Mouse (Mus musculus): ENCODE measurements around the gene Masp2. TPM values are rescaled to one million over a fixed set of nuclear protein-coding genes. Genes with fewer than 3 reads are reported as not detected.

Gene Masp2
- polyA plus RNA-seq, 1 experiment from 2014 or later: not detected

- Histone ChIP-seq H3K4me1 (peaks cover 27% of the 10 kb centered on the region), H3K9me3 (no peaks in the 10 kb centered on the region), H3K27me3 (replicated peaks; ENCODE audit: low read depth, poor library complexity, severe bottlenecking) (no peaks in the 10 kb centered on the region), H3K4me3 (no peak overlapping the region), H3K36me3 (replicated peaks) (peaks cover 14% of the 10 kb centered on the region), H3K27ac (replicated peaks) (no peak overlapping the region)
- WGBS: 84% methylated on average over 9 of the region's 9 CpGs
- DNase-seq (ENCODE audit: low spot score): no peak
Measured at GRCm38 (mm10) chr4:148588793-148589192, 13.6 kb upstream of the Masp2 start.

DNA sequence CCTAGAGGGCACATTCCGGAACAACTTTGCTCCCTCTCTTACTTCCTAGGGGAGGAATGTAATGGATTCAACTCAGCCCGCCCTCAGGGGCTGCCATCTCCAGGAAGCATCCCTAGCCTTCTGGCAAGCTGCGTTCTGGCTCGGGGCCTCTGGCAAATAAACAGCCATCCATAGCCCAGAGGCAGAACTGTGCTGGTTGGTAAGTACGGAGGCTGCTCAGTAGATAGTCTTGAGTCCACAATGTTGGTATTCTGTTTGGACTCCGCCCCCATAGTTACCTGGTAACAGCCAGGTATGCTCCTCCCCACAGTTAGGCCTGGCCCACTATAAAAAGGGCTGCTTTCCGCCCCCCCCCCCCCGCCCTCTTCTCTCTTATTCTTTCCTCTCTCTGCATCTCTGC, 12.8 kb upstream of the Masp2 start:
- no peak for DNase-seq (ENCODE audit: low spot score)
- Histone ChIP-seq H3K27ac (replicated peaks) (no peak overlapping the region), H3K9me3 (no peaks in the 10 kb centered on the region), H3K4me1 (peaks cover 27% of the 10 kb centered on the region), H3K36me3 (replicated peaks) (peaks cover 22% of the 10 kb centered on the region), H3K27me3 (replicated peaks; ENCODE audit: low read depth, poor library complexity, severe bottlenecking) (no peaks in the 10 kb centered on the region), H3K4me3 (no peak overlapping the region)
- 49% methylated on average over 7 of the region's 8 CpGs for WGBS

GRCm38 (mm10) chr4:148590421-148591170, 11.8 kb upstream of the Masp2 start:
- 9% methylated on average over 18 of the region's 18 CpGs for WGBS
- Histone ChIP-seq H3K27ac (replicated peaks) (peak overlapping the region; percentile 89), H3K4me1 (peaks cover 27% of the 10 kb centered on the region), H3K4me3 (peak overlapping the region; percentile 80), H3K27me3 (replicated peaks; ENCODE audit: low read depth, poor library complexity, severe bottlenecking) (no peaks in the 10 kb centered on the region), H3K9me3 (no peaks in the 10 kb centered on the region), H3K36me3 (replicated peaks) (peaks cover 32% of the 10 kb centered on the region)
- DNase-seq (ENCODE audit: low spot score): peak; percentile 43

- peaks cover 27% of the 10 kb centered on the region for H3K4me1 ChIP-seq
- H3K27me3 ChIP-seq (replicated peaks; ENCODE audit: low read depth, poor library complexity, severe bottlenecking): no peaks in the 10 kb centered on the region
- H3K9me3 ChIP-seq: no peaks in the 10 kb centered on the region
- H3K27ac ChIP-seq (replicated peaks): peak within 1 kb of the TSS; percentile 89
- H3K36me3 ChIP-seq (replicated peaks): peaks cover 38% of the 10 kb centered on the region
- peak within 1 kb of the TSS; percentile 80 for H3K4me3 ChIP-seq
- peak; percentile 99 for DNase-seq (ENCODE audit: low spot score)
- WGBS: under 1% methylated on average over 50 of the region's 50 CpGs
Measured at GRCm38 (mm10) chr4:148591171-148591630, 11.2 kb upstream of the Masp2 start, which contains the start of gene Srm. Gene Srm, plus strand, starts transcription at chr4:148591503.

DNA sequence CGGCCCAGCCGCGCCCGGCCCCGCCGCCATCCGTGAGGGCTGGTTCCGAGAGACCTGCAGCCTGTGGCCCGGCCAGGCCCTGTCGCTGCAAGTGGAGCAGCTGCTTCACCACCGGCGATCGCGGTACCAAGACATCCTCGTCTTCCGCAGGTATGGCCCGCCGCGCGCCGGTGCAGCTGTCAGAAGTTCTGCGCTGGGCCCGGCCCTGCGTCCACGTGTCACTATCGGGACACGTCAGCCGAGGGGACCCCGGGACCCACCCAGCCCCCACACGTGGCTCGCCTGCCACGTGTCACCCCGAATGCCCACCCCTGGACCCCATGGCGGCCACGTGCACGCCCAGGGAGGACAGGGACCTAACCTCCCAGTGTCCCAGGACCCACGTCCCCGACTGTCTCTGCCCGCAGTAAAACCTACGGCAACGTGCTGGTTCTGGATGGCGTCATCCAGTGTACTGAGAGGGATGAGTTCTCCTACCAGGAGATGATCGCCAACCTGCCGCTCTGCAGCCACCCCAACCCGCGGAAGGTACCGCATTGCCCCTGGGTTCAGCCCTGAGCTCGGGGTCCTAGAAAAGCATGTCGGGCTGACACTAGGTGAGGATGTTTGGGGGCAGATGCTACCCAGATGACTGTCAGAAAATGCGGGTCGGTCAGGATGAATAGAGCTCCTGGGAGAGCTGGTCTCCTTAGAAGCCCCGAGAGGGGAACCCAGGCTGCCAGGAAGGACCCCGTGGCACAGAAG, 10.5 kb upstream of the Masp2 start:
- Histone ChIP-seq H3K4me1 (peaks cover 27% of the 10 kb centered on the region), H3K27ac (replicated peaks) (peak overlapping the region; percentile 89)

DNA sequence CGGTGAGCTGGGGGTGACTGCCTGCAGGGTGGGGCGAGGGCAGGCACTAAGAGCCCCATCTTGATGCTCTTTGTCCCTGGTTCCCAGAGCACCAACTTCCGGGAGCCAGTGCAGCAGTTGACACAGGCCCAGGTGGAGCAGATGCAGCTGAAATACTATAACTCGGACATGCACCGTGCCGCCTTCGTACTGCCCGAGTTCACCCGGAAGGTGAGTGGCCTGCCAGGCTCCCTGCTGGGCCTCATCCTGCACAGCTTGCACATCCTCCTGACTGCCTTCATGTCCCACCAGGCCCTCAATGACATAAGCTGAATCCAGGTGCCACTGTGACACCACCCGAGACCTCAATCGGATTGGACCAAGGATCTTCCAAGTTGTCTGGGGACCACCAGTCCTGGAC, 8.4 kb upstream of the Masp2 start:
- H3K4me3 ChIP-seq: no peak overlapping the region
- peaks cover 27% of the 10 kb centered on the region for H3K4me1 ChIP-seq
- peaks cover 66% of the 10 kb centered on the region for H3K36me3 ChIP-seq (replicated peaks)
- no peak for DNase-seq (ENCODE audit: low spot score)
- peaks cover 5% of the 10 kb centered on the region; the same call in 1 of the 2 replicates for H3K9me3 ChIP-seq
- H3K27ac ChIP-seq (replicated peaks): no peak overlapping the region
- H3K27me3 ChIP-seq (replicated peaks; ENCODE audit: low read depth, poor library complexity, severe bottlenecking): no peaks in the 10 kb centered on the region
- WGBS: 95% methylated on average over 11 of the region's 11 CpGs

More for the DNA sequence above, 10.5 kb upstream of the Masp2 start:
- Histone ChIP-seq H3K36me3 (replicated peaks) (peaks cover 44% of the 10 kb centered on the region), H3K9me3 (no peaks in the 10 kb centered on the region), H3K27me3 (replicated peaks; ENCODE audit: low read depth, poor library complexity, severe bottlenecking) (no peaks in the 10 kb centered on the region), H3K4me3 (peak overlapping the region; percentile 80)
- DNase-seq (ENCODE audit: low spot score): no peak
- WGBS: under 1% methylated on average over 53 of the region's 53 CpGs

- H3K27me3 ChIP-seq (replicated peaks; ENCODE audit: low read depth, poor library complexity, severe bottlenecking): no peaks in the 10 kb centered on the region
- H3K4me1 ChIP-seq: peaks cover 18% of the 10 kb centered on the region
- H3K27ac ChIP-seq (replicated peaks): no peak overlapping the region
- H3K36me3 ChIP-seq (replicated peaks): peaks cover 84% of the 10 kb centered on the region
- WGBS: 89% methylated on average over 6 of the region's 6 CpGs
- H3K9me3 ChIP-seq: peaks cover 6% of the 10 kb centered on the region; the same call in 1 of the 2 replicates
- H3K4me3 ChIP-seq: no peak overlapping the region
- DNase-seq (ENCODE audit: low spot score): no peak
Measured at GRCm38 (mm10) chr4:148595916-148596315, 6.4 kb upstream of the Masp2 start.

GRCm38 (mm10) chr4:148596731-148597130, 5.6 kb upstream of the Masp2 start:
- Histone ChIP-seq H3K27ac (replicated peaks) (no peak overlapping the region), H3K27me3 (replicated peaks; ENCODE audit: low read depth, poor library complexity, severe bottlenecking) (no peaks in the 10 kb centered on the region), H3K36me3 (replicated peaks) (peaks cover 86% of the 10 kb centered on the region), H3K4me1 (peaks cover 18% of the 10 kb centered on the region), H3K9me3 (peaks cover 6% of the 10 kb centered on the region; the same call in 1 of the 2 replicates), H3K4me3 (no peak overlapping the region)
- no peak for DNase-seq (ENCODE audit: low spot score)
- WGBS: 94% methylated on average over 3 of the region's 3 CpGs

DNA sequence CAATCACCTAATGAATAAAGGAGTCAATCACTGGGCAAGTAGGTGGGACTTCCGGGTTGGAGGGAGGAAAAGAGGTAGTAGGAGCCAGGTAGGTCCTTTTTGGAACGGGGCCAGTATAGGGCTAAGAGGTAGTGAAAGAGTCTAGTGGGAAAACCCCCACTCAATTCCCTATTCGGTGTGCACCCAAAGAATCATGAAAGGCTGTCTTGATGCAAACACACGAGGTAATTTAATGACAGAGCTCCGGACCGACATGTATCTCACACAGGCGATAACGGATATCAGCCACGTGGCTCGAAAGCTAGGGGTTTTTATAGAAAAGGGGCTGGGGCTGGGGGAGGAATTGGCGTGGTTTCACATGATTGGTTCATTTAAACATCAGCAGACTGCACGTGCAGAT, 3.5 kb upstream of the Masp2 start:
- DNase-seq (ENCODE audit: low spot score): no peak
- H3K27me3 ChIP-seq (replicated peaks; ENCODE audit: low read depth, poor library complexity, severe bottlenecking): no peaks in the 10 kb centered on the region
- no peak overlapping the region for H3K4me3 ChIP-seq
- no peak overlapping the region for H3K27ac ChIP-seq (replicated peaks)
- 95% methylated on average over 12 of the region's 12 CpGs for WGBS
- H3K9me3 ChIP-seq: peaks cover 6% of the 10 kb centered on the region; the same call in 1 of the 2 replicates
- peaks cover 5% of the 10 kb centered on the region for H3K4me1 ChIP-seq
- peaks cover 71% of the 10 kb centered on the region for H3K36me3 ChIP-seq (replicated peaks)

GRCm38 (mm10) chr4:148600316-148600715, 2.0 kb upstream of the Masp2 start:
- H3K36me3 ChIP-seq (replicated peaks): peaks cover 56% of the 10 kb centered on the region
- no peak overlapping the region for H3K4me3 ChIP-seq
- H3K27ac ChIP-seq (replicated peaks): no peak overlapping the region
- 93% methylated on average over 4 of the region's 4 CpGs for WGBS
- peaks cover 6% of the 10 kb centered on the region; the same call in 1 of the 2 replicates for H3K9me3 ChIP-seq
- no peaks in the 10 kb centered on the region for H3K27me3 ChIP-seq (replicated peaks; ENCODE audit: low read depth, poor library complexity, severe bottlenecking)
- H3K4me1 ChIP-seq: peaks cover 8% of the 10 kb centered on the region
- DNase-seq (ENCODE audit: low spot score): no peak

DNA sequence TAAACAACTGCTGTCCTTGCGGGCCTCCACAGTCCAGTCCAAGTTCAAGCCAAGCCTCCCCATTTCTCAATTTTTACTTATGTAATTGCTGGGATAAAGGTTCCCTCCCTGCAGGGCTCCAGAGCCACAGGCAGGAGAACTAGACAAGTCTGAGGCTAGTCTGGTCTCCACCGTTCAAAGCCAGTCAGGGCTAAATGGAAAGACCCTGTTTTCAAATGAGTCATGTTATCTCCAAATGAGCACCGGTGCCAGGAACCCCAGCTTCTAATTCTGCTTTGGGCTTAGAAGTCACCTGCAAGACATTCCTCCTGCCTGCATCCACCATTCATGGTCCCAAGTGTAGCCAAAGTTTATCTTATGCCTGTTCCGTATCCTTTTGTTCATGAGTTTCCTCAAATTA, 483 bp upstream of the Masp2 start:
- peaks cover 6% of the 10 kb centered on the region; the same call in 1 of the 2 replicates for H3K9me3 ChIP-seq
- DNase-seq (ENCODE audit: low spot score): no peak
- peaks cover 8% of the 10 kb centered on the region for H3K4me1 ChIP-seq
- H3K27me3 ChIP-seq (replicated peaks; ENCODE audit: low read depth, poor library complexity, severe bottlenecking): no peaks in the 10 kb centered on the region
- no peak overlapping the region for H3K27ac ChIP-seq (replicated peaks)
- no peak overlapping the region for H3K4me3 ChIP-seq
- 87% methylated on average over 4 of the region's 4 CpGs for WGBS
- H3K36me3 ChIP-seq (replicated peaks): peaks cover 41% of the 10 kb centered on the region

- no peak for DNase-seq (ENCODE audit: low spot score)
- no peak overlapping the region for H3K4me3 ChIP-seq
- H3K36me3 ChIP-seq (replicated peaks): peaks cover 34% of the 10 kb centered on the region
- WGBS: 65% methylated on average over 10 of the region's 10 CpGs
- no peaks in the 10 kb centered on the region for H3K27me3 ChIP-seq (replicated peaks; ENCODE audit: low read depth, poor library complexity, severe bottlenecking)
- H3K9me3 ChIP-seq: peaks cover 5% of the 10 kb centered on the region; the same call in 1 of the 2 replicates
- H3K4me1 ChIP-seq: peaks cover 8% of the 10 kb centered on the region
- no peak overlapping the region for H3K27ac ChIP-seq (replicated peaks)
Measured at GRCm38 (mm10) chr4:148603376-148604139, 1.2 kb downstream of the Masp2 start.
